Mouse (Mus musculus) midbrain, embryonic 14.5 days (tissue): Measurements from ENCODE around the gene Hcls1. TPM values are rescaled to one million over a fixed set of nuclear protein-coding genes. Genes with fewer than 3 reads are reported as not detected.

Experiments
- ATAC-seq: fragments of 200-750 bp; cut with Nextera tagmentation; 2 replicates; pipeline ENCODE4 v1.8.0; 2017; ENCODE audit warnings: moderate number of reproducible peaks, moderate library complexity; ENCODE audit not compliant: low FRiP score, low TSS enrichment
- DNase-seq: peaks from one replicate; pipeline ENCODE4 v3.0.0-alpha.2; 2015
- H3K27ac ChIP-seq: fragments of 300-500 bp; sonication (generic); replicated peaks from 2 replicates; pipeline ENCODE4 v1.5.1; 2014; ENCODE audit warnings: mild to moderate bottlenecking, low read depth, low read length, moderate library complexity
- H3K27me3 ChIP-seq: fragments of 300-500 bp; sonication (generic); 2 replicates; pipeline ENCODE4 v1.6.1; 2014; ENCODE audit warnings: low read length, control low read depth, mixed read lengths; ENCODE audit not compliant: control insufficient read depth, insufficient read depth
- H3K36me3 ChIP-seq: fragments of 300-500 bp; sonication (generic); 2 replicates; pipeline ENCODE4 v1.6.1; 2014; ENCODE audit warnings: low read length, control low read depth; ENCODE audit not compliant: control insufficient read depth, insufficient read depth
- H3K4me1 ChIP-seq: fragments of 300-500 bp; sonication (generic); 2 replicates; pipeline ENCODE4 v1.6.1; 2014; ENCODE audit warnings: mild to moderate bottlenecking, antibody characterized with exemption, low read length, control low read depth; ENCODE audit not compliant: control insufficient read depth, insufficient read depth
- H3K4me2 ChIP-seq: fragments of 300-500 bp; sonication (generic); 2 replicates; pipeline ENCODE4 v1.6.1; 2014; ENCODE audit warnings: mild to moderate bottlenecking, low read length, moderate library complexity
- H3K4me3 ChIP-seq: fragments of 300-500 bp; sonication (generic); replicated peaks from 2 replicates; pipeline ENCODE4 v1.5.1; 2014; ENCODE audit warnings: low read depth, low read length
- H3K9ac ChIP-seq: fragments of 300-500 bp; sonication (generic); replicated peaks from 2 replicates; pipeline ENCODE4 v1.6.1; 2014; ENCODE audit warnings: mild to moderate bottlenecking, low read length, moderate library complexity
- H3K9me3 ChIP-seq: fragments of 300-500 bp; sonication (generic); 2 replicates; pipeline ENCODE4 v1.6.1; 2016; ENCODE audit warnings: low read length, control low read depth, mixed read lengths; ENCODE audit not compliant: control insufficient read depth
- WGBS: fragments of 180-500 bp; shearing (Covaris S2); extraction: QIAGEN DNeasy Blood & Tissue Kit; methylation state at CpG from one replicate; pipeline ENCODE4 v1.1.7; 2014; 5-methylcytosine and 5-hydroxymethylcytosine counted together
- polyA plus RNA-seq: library from polyadenylated mRNA; unstranded; fragments of >200 nt; fragmentation: Nextera tagmentation; extraction: Ambion mirVana; gene quantifications from 2 replicates; pipeline ENCODE4 v1.2.1, GENCODE M21; 2014

Gene Hcls1
- polyA plus RNA-seq, 1 experiment from 2014 or later, result 1.3 TPM

GRCm38 (mm10) chr16:36926514-36927447, 8.0 kb upstream of the Hcls1 start:
- Histone ChIP-seq H3K27me3 (no peaks in the 10 kb centered on the region), H3K27ac (no peak overlapping the region), H3K36me3 (peaks cover 76% of the 10 kb centered on the region), H3K9me3 (no peaks in the 10 kb centered on the region), H3K4me3 (no peak overlapping the region), H3K4me1 (no peaks in the 10 kb centered on the region), H3K9ac (no peak overlapping the region), H3K4me2 (no peak overlapping the region)
- DNase-seq (no peak), ATAC-seq (no peak)
- 93% methylated on average over 10 of the region's 10 CpGs for WGBS

GRCm38 (mm10) chr16:36927495-36928105, 7.2 kb upstream of the Hcls1 start:
- H3K27me3 ChIP-seq, result no peaks in the 10 kb centered on the region
- no peak overlapping the region for H3K27ac ChIP-seq
- no peaks in the 10 kb centered on the region for H3K9me3 ChIP-seq
- DNase-seq, result no peak
- no peak for ATAC-seq
- 90% methylated on average over 10 of the region's 10 CpGs for WGBS
- no peaks in the 10 kb centered on the region for H3K4me1 ChIP-seq
- peaks cover 80% of the 10 kb centered on the region for H3K36me3 ChIP-seq
- H3K4me3 ChIP-seq, result no peak overlapping the region
- H3K4me2 ChIP-seq, result no peak overlapping the region
- H3K9ac ChIP-seq, result no peak overlapping the region

GRCm38 (mm10) chr16:36928106-36928500, 6.7 kb upstream of the Hcls1 start:
- 93% methylated on average over 8 of the region's 8 CpGs for WGBS

GRCm38 (mm10) chr16:36929216-36929615, 5.6 kb upstream of the Hcls1 start:
- H3K27me3 ChIP-seq, result no peaks in the 10 kb centered on the region
- ATAC-seq, result no peak
- DNase-seq, result no peak
- no peak overlapping the region for H3K27ac ChIP-seq
- no peaks in the 10 kb centered on the region for H3K9me3 ChIP-seq
- peaks cover 87% of the 10 kb centered on the region for H3K36me3 ChIP-seq
- no peaks in the 10 kb centered on the region for H3K4me1 ChIP-seq
- no peak overlapping the region for H3K4me2 ChIP-seq
- no peak overlapping the region for H3K9ac ChIP-seq
- H3K4me3 ChIP-seq, result no peak overlapping the region
- WGBS, result 95% methylated on average over 7 of the region's 7 CpGs

More at GRCm38 (mm10) chr16:36928106-36928500, 6.7 kb upstream of the Hcls1 start:
- Histone ChIP-seq H3K4me2 (no peak overlapping the region), H3K27ac (no peak overlapping the region), H3K4me1 (no peaks in the 10 kb centered on the region), H3K4me3 (no peak overlapping the region), H3K9ac (no peak overlapping the region), H3K36me3 (peaks cover 85% of the 10 kb centered on the region), H3K27me3 (no peaks in the 10 kb centered on the region), H3K9me3 (no peaks in the 10 kb centered on the region)
- DNase-seq (no peak), ATAC-seq (no peak)

- H3K9ac ChIP-seq, result no peak overlapping the region
- H3K9me3 ChIP-seq, result no peaks in the 10 kb centered on the region
- ATAC-seq, result no peak
- H3K4me1 ChIP-seq, result no peaks in the 10 kb centered on the region
- no peak overlapping the region for H3K4me3 ChIP-seq
- no peak for DNase-seq
- 88% methylated on average over 11 of the region's 11 CpGs for WGBS
- H3K4me2 ChIP-seq, result no peak overlapping the region
- H3K27ac ChIP-seq, result no peak overlapping the region
- peaks cover 78% of the 10 kb centered on the region for H3K36me3 ChIP-seq
- no peaks in the 10 kb centered on the region for H3K27me3 ChIP-seq
Observed at GRCm38 (mm10) chr16:36930231-36931136, 4.3 kb upstream of the Hcls1 start.

GRCm38 (mm10) chr16:36931381-36931780, 3.4 kb upstream of the Hcls1 start:
- no peaks in the 10 kb centered on the region for H3K4me1 ChIP-seq
- no peaks in the 10 kb centered on the region for H3K27me3 ChIP-seq
- no peaks in the 10 kb centered on the region for H3K9me3 ChIP-seq
- H3K4me3 ChIP-seq, result no peak overlapping the region
- ATAC-seq (no peak), DNase-seq (no peak)
- no peak overlapping the region for H3K27ac ChIP-seq
- no peak overlapping the region for H3K4me2 ChIP-seq
- no peak overlapping the region for H3K9ac ChIP-seq
- peaks cover 69% of the 10 kb centered on the region for H3K36me3 ChIP-seq
- WGBS, result 97% methylated on average over 10 of the region's 10 CpGs

- Histone ChIP-seq H3K36me3 (peaks cover 63% of the 10 kb centered on the region), H3K4me2 (no peak overlapping the region), H3K4me1 (no peaks in the 10 kb centered on the region), H3K27ac (no peak overlapping the region), H3K9ac (no peak overlapping the region), H3K27me3 (no peaks in the 10 kb centered on the region), H3K4me3 (no peak overlapping the region), H3K9me3 (no peaks in the 10 kb centered on the region)
- no peak for DNase-seq
- 91% methylated on average over 3 of the region's 3 CpGs for WGBS
- ATAC-seq, result no peak
Observed at GRCm38 (mm10) chr16:36931976-36932375, 2.8 kb upstream of the Hcls1 start.

- no peak for ATAC-seq
- no peak overlapping the region for H3K4me3 ChIP-seq
- WGBS, result 95% methylated on average over 6 of the region's 6 CpGs
Observed at GRCm38 (mm10) chr16:36932546-36932945, 2.2 kb upstream of the Hcls1 start.

More at GRCm38 (mm10) chr16:36932546-36932945, 2.2 kb upstream of the Hcls1 start:
- Histone ChIP-seq H3K27ac (no peak overlapping the region), H3K4me1 (no peaks in the 10 kb centered on the region), H3K9ac (no peak overlapping the region), H3K4me2 (no peak overlapping the region), H3K27me3 (no peaks in the 10 kb centered on the region), H3K36me3 (peaks cover 57% of the 10 kb centered on the region), H3K9me3 (no peaks in the 10 kb centered on the region)
- no peak for DNase-seq
